Mouse (Mus musculus) liver, adult 2 months (tissue): Measurements from ENCODE around the gene Impg1.

Source experiments
- CTCF ChIP-seq: fragments of 200-500 bp; IDR thresholded peaks from 2 replicates; pipeline ENCODE4 v1.5.1; 2011; ENCODE audit warnings: low read depth, low read length, control low read depth
- POLR2A ChIP-seq: fragments of 200-500 bp; IDR thresholded peaks from 2 replicates; pipeline ENCODE4 v1.6.1; 2011; ENCODE audit warnings: low read length, control low read depth; ENCODE audit not compliant: insufficient read depth; ENCODE audit errors: extremely low read depth

GRCm38 (mm10) chr9:80282426-80282825, 182.9 kb downstream of the Impg1 start:
- TF ChIP-seq CTCF (no peak), POLR2A (no peak)
